Mouse (Mus musculus) forebrain, embryonic 11.5 days (tissue): Measurements from ENCODE around the gene Lrrc75b. TPM values are rescaled to one million over a fixed set of nuclear protein-coding genes. Genes with fewer than 3 reads are reported as not detected.
A peak's percentile ranks its signal among the peaks of the same experiment; 100 is the strongest.

Experiments
- ATAC-seq: fragments of 200-750 bp; cut with Nextera tagmentation; replicated peaks from 2 replicates; pipeline ENCODE4 v1.8.0; 2017; ENCODE audit warnings: moderate TSS enrichment; ENCODE audit not compliant: low FRiP score
- DNase-seq: peaks from one replicate; pipeline ENCODE4 v3.0.0-alpha.2; 2017; ENCODE audit warnings: low spot score
- H3K27ac ChIP-seq: fragments of 300-500 bp; sonication (generic); 2 replicates; pipeline ENCODE4 v1.5.1; 2014; ENCODE audit warnings: low read depth, low read length
- H3K27me3 ChIP-seq: fragments of 300-500 bp; sonication (generic); 2 replicates; pipeline ENCODE4 v1.6.1; 2014; ENCODE audit warnings: mild to moderate bottlenecking, low read length, mixed read lengths; ENCODE audit not compliant: control insufficient read depth, insufficient read depth
- H3K36me3 ChIP-seq: fragments of 300-500 bp; sonication (generic); 2 replicates; pipeline ENCODE4 v1.6.1; 2014; ENCODE audit warnings: mild to moderate bottlenecking, low read length, moderate library complexity, mixed read lengths; ENCODE audit not compliant: control insufficient read depth, insufficient read depth
- H3K4me1 ChIP-seq: fragments of 300-500 bp; sonication (generic); replicated peaks from 2 replicates; pipeline ENCODE4 v1.6.1; 2014; ENCODE audit warnings: low read length, mixed read lengths; ENCODE audit not compliant: control insufficient read depth, insufficient read depth
- H3K4me2 ChIP-seq: fragments of 300-500 bp; sonication (generic); 2 replicates; pipeline ENCODE4 v1.6.1; 2014; ENCODE audit warnings: low read depth, mild to moderate bottlenecking, low read length, moderate library complexity, mixed read lengths; ENCODE audit not compliant: severe bottlenecking
- H3K4me3 ChIP-seq: fragments of 300-500 bp; sonication (generic); 2 replicates; pipeline ENCODE4 v1.5.1; 2014; ENCODE audit warnings: low read depth, low read length
- H3K9ac ChIP-seq: fragments of 300-500 bp; sonication (generic); 2 replicates; pipeline ENCODE4 v1.6.1; 2014; ENCODE audit warnings: low read length
- H3K9me3 ChIP-seq: fragments of 300-500 bp; sonication (generic); 2 replicates; pipeline ENCODE4 v1.6.1; 2016; ENCODE audit warnings: low read length, mixed read lengths; ENCODE audit not compliant: control insufficient read depth
- WGBS: fragments of 180-500 bp; shearing (Covaris S2); extraction: QIAGEN DNeasy Blood & Tissue Kit; methylation state at CpG from one replicate; pipeline ENCODE4 v1.1.7; 2014; 5-methylcytosine and 5-hydroxymethylcytosine counted together
- polyA plus RNA-seq: library from polyadenylated mRNA; unstranded; fragments of >200 nt; fragmentation: Nextera tagmentation; extraction: Ambion mirVana; gene quantifications from 2 replicates; pipeline ENCODE4 v1.2.1, GENCODE M21; 2014

The Lrrc75b gene
- polyA plus RNA-seq, 1 experiment from 2014 or later: 2.3 TPM

DNA sequence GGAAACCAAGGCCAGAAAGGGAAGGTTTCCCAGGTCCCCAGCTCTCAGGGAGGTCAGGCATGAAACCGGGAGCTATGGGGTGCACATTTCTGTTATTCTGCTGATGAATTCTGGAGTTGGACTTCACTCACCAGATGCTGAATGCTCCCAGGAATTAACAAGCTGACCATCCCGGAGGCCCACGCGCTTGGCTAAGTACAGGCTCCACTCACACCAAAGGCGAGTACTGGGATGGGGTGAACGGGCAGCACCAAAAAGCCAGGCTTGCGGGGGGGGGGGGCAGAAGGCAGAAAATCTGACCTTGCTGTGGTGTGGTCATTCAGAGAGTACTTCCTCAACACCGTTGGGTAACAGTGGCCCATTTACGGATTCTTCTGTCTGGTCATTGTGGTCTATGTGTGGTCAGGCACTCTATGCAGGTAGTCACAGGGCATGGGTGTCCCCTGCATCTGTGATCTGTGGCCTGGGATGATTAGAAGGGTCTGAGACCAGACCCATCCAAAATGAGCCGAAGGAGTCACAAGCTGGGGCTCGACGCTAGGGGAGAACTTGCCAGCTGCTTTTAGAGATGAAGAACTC, 4.6 kb upstream of the Lrrc75b start:
- Histone ChIP-seq H3K9me3 (no peaks in the 10 kb centered on the region), H3K4me1 (peaks cover 4% of the 10 kb centered on the region; the same call in 1 of the 2 replicates), H3K4me2 (no peak overlapping the region), H3K27ac (no peak overlapping the region), H3K9ac (no peak overlapping the region), H3K27me3 (peaks cover 15% of the 10 kb centered on the region), H3K4me3 (no peak overlapping the region), H3K36me3 (no peaks in the 10 kb centered on the region)
- WGBS: 86% methylated on average over 12 of the region's 12 CpGs
- DNase-seq (peak; percentile 28), ATAC-seq (no peak)

DNA sequence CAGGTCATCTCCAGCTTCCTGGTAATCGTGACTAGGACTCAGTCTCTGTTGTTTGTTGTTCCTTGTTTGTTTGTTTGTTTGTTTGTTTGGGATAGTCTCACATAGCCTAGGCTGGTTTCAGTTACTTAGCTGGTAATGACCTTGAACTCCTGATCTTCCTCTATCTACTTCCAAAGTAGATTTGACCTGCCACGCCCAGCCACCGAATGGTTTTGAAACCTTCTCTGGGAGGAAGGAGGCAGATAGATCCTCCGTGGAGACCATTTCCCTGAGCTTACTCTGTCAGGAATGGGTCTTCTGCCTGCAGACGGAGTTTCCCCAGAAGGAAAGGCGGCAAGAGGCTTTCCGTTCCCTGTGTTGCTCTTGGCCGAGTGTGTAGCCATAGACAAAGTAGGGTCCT, 2.5 kb upstream of the Lrrc75b start:
- H3K27me3 ChIP-seq: peaks cover 22% of the 10 kb centered on the region
- 84% methylated on average over 8 of the region's 8 CpGs for WGBS

DNA sequence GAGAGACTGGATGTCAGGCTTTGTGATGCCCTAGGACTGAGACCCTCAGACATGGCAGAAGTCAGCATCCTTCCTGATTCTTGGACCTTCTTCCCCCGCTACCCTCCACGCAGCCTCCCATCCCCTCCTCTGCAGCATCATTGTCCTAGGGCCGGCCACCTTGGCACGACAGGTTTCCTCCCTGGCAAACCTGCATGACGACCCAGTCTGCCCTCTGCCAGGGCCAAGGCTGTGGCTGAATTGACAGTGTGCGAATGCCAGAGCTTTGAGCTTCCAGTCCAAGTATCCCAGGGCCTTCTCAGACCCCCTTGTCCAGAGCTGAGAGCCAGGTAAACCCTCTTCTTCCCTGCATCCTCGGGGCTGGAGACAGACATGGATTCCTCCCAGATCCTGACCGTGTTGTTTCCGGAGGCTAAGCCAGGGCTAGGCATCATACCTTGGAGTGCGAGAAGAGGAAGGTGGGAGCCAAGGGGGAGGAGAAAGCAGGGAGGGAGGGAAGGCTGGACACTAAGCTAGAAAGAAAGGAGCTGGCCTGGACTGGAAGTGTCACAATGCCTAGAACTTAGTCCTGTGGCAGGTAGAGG, 1.0 kb upstream of the Lrrc75b start, which contains the start of gene Ggt1:
Gene Ggt1, plus strand, starts transcription at position 534 of the 584 bp plus-strand sequence.
- no peak within 1 kb of the TSS for H3K27ac ChIP-seq
- ATAC-seq: no peak
- H3K9ac ChIP-seq: peak within 1 kb of the TSS; percentile 79
- 46% methylated on average over 10 of the region's 10 CpGs for WGBS
- H3K4me2 ChIP-seq: peak within 1 kb of the TSS; percentile 96
- peak within 1 kb of the TSS; percentile 61; the same call in 1 of the 2 replicates for H3K4me3 ChIP-seq
- no peaks in the 10 kb centered on the region for H3K9me3 ChIP-seq
- DNase-seq: peak; percentile 48
- H3K27me3 ChIP-seq: peaks cover 22% of the 10 kb centered on the region
- H3K36me3 ChIP-seq: no peaks in the 10 kb centered on the region
- peaks cover 8% of the 10 kb centered on the region; the same call in 1 of the 2 replicates for H3K4me1 ChIP-seq

More for the DNA sequence above, 2.5 kb upstream of the Lrrc75b start:
- Histone ChIP-seq H3K27ac (no peak overlapping the region), H3K36me3 (no peaks in the 10 kb centered on the region), H3K9me3 (no peaks in the 10 kb centered on the region), H3K4me1 (peaks cover 6% of the 10 kb centered on the region; the same call in 1 of the 2 replicates), H3K9ac (no peak overlapping the region), H3K4me2 (no peak overlapping the region), H3K4me3 (no peak overlapping the region)
- ATAC-seq (no peak), DNase-seq (peak; percentile 29)

DNA sequence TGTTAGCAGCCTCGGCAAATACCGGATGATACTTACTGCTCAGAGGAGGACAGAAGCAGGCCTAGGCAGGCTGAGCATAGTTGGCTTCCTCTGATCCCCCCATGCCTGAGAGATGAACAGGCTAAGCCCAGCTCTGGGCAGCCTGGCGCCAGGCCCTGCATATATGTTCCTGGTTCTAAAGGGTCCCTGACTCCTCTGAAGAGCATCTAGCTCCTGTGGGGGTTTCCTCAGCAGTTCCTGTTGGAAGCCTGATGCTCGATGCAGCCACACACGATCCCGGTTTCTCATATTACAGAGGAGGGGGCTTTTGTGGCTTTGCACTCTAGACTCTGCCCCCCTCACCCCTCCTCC, 394 bp upstream of the Lrrc75b start:
- 4% methylated on average over 6 of the region's 6 CpGs for WGBS
- peaks cover 8% of the 10 kb centered on the region; the same call in 1 of the 2 replicates for H3K4me1 ChIP-seq

DNA sequence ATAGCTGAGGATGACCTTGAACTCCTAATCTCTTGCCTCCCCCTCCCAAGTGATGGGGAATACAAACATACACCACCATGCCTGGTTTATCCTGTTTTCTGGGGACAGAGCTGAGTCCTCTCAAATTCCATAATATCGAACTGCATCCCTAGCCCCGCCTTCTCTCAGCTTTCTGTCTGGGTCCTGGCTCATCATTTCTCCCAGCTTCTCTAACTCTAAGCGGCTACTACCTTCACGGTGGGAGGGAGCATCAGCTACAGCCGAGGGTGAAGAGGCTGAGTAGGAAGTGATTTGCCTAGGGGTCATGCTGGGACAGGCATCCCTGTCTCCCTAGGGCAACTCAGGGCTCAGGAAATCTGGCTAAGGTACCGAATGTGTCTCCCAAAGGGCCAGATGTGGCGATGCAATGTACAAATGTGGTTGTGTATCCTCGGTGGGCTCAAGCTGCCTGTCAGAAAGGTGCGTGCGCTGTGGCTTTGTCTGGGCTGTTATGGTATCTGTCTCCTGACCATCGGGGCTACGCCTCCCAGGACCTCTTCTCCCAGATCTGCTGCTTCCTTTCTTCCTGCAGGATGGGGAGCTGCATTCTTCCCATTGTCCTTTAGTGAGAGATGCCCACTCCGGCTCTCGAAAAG, 972 bp downstream of the Lrrc75b start:
- 2% methylated on average over 14 of the region's 14 CpGs for WGBS
- Histone ChIP-seq H3K36me3 (no peaks in the 10 kb centered on the region), H3K9me3 (no peaks in the 10 kb centered on the region), H3K9ac (peak overlapping the region; percentile 79), H3K27ac (no peak overlapping the region), H3K4me2 (peak overlapping the region; percentile 96), H3K27me3 (peaks cover 22% of the 10 kb centered on the region), H3K4me1 (peaks cover 8% of the 10 kb centered on the region; the same call in 1 of the 2 replicates), H3K4me3 (peak overlapping the region; percentile 61)
- ATAC-seq: no peak
- no peak for DNase-seq

More for the DNA sequence above, 394 bp upstream of the Lrrc75b start:
- DNase-seq: no peak
- ATAC-seq: no peak
- peaks cover 22% of the 10 kb centered on the region for H3K27me3 ChIP-seq
- H3K36me3 ChIP-seq: no peaks in the 10 kb centered on the region
- H3K9ac ChIP-seq: peak overlapping the region; percentile 79
- no peak overlapping the region for H3K27ac ChIP-seq
- H3K4me3 ChIP-seq: peak overlapping the region; percentile 61
- H3K9me3 ChIP-seq: no peaks in the 10 kb centered on the region
- peak overlapping the region; percentile 96 for H3K4me2 ChIP-seq

DNA sequence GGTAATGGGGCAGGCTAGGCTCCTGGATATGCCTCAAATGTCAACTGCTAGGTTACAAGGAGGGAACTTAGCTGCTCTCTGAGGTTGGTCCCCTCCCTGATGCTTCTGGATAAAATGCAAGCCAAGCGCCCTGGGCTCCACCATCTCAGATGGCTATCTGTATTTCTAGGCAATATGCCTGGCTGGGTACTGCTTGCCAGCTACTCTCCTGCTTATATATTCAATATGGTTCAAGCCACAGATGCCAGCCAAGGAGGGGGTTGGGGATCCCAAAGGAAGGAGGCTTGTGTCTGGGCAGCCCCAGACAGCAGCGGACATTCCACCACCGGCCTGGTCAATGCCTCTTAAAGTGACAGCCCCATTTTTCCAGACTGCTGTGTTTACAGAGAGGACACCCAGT, 1.6 kb downstream of the Lrrc75b start:
- H3K4me2 ChIP-seq: no peak overlapping the region
- no peak overlapping the region for H3K27ac ChIP-seq
- no peak overlapping the region for H3K4me3 ChIP-seq
- H3K27me3 ChIP-seq: peaks cover 22% of the 10 kb centered on the region
- no peak for DNase-seq
- no peak overlapping the region for H3K9ac ChIP-seq
- H3K36me3 ChIP-seq: no peaks in the 10 kb centered on the region
- ATAC-seq: no peak
- H3K4me1 ChIP-seq: peaks cover 8% of the 10 kb centered on the region; the same call in 1 of the 2 replicates
- 30% methylated on average over 3 of the region's 3 CpGs for WGBS
- no peaks in the 10 kb centered on the region for H3K9me3 ChIP-seq

DNA sequence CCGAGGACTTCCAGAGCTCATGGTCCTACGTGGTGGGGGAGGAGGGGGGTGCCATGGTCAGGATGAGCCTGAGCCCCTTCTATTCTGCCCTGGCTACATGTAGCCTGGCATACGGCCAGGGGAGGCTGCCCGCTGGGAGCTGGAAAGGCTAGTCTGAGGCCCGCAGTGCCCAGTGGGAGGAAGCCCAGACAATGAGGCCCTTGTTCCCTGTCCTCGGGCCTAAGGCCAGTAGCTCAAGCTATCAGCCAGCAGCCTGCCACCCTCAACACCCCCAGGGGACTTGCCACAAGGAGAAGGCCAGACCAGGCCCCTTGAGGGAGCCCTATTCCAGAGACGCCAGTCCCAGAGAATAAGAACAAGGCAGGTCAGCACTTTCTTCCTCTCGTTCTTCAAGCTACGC, 4.1 kb downstream of the Lrrc75b start:
- Histone ChIP-seq H3K27me3 (peaks cover 16% of the 10 kb centered on the region), H3K27ac (no peak overlapping the region), H3K9me3 (no peaks in the 10 kb centered on the region), H3K4me3 (no peak overlapping the region), H3K36me3 (no peaks in the 10 kb centered on the region), H3K4me2 (no peak overlapping the region), H3K4me1 (peaks cover 8% of the 10 kb centered on the region; the same call in 1 of the 2 replicates), H3K9ac (0 out of 2 replicates have a peak overlapping the region, but pooled peaks have one; percentile 4)
- 43% methylated on average over 9 of the region's 9 CpGs for WGBS
- DNase-seq (peak; percentile 71), ATAC-seq (peak; percentile 55)

DNA sequence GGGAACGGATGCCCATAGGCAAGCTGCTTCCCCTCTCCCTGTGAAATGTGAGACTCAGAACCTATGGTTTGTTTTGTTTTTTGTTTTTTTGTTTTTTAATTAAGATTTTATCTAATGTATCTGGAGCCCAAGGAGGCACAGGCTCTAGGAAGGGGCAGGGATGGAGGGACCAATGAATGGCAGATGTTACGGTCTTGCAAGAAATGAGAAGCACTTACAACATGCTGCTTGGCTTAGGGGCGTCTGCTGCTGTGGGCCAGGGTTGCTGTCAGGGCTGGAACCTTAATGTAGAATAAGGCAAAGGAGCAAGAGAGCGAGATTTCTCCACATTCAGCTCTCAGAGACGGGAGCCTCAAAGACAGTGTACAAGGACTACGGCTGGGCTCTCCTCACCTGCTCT, 4.6 kb downstream of the Lrrc75b start:
- Histone ChIP-seq H3K9ac (0 out of 2 replicates have a peak overlapping the region, but pooled peaks have one; percentile 4), H3K27me3 (peaks cover 11% of the 10 kb centered on the region), H3K4me1 (peaks cover 6% of the 10 kb centered on the region; the same call in 1 of the 2 replicates), H3K27ac (peak overlapping the region; percentile 32; the same call in 1 of the 2 replicates), H3K36me3 (no peaks in the 10 kb centered on the region), H3K4me2 (no peak overlapping the region), H3K9me3 (no peaks in the 10 kb centered on the region), H3K4me3 (no peak overlapping the region)
- DNase-seq: no peak
- no peak for ATAC-seq
- 78% methylated on average over 6 of the region's 6 CpGs for WGBS
